Mouse (Mus musculus) bone marrow, adult 2 months (tissue): ENCODE results near the gene Adcy9.

ENCODE experiments used
- CTCF ChIP-seq: fragments of 200-500 bp; IDR thresholded peaks from 2 replicates; pipeline ENCODE4 v1.5.1; 2011; ENCODE audit warnings: low read length, control low read depth; ENCODE audit not compliant: control insufficient read depth, insufficient read depth
- POLR2A ChIP-seq: fragments of 200-500 bp; IDR thresholded peaks from 2 replicates; pipeline ENCODE4 v1.6.1; 2011; ENCODE audit warnings: low read depth, mild to moderate bottlenecking, control low read depth, low read length, borderline replicate concordance; ENCODE audit not compliant: control insufficient read depth

- no peak for TF ChIP-seq POLR2A
- TF ChIP-seq CTCF = no peak
Observed at GRCm38 (mm10) chr16:4417455-4417854, 2.8 kb downstream of the Adcy9 start.
